Mouse (Mus musculus) large intestine, adult 2 months (tissue): ENCODE data around the gene Nrg4. TPM values are rescaled to one million over a fixed set of nuclear protein-coding genes. Genes with fewer than 3 reads are reported as not detected.
"Not testable (repeated sequence)": the region's sequence is repeated elsewhere in the genome, so short reads cannot be mapped to it uniquely, and the experiment has no call there.

Experiments
- DNase-seq: peaks from one replicate; pipeline ENCODE4 v3.0.0-alpha.2; 2012; ENCODE audit warnings: low read depth, low spot score
- WGBS: fragments of 180-500 bp; shearing (Covaris S2); methylation state at CpG from one replicate; pipeline ENCODE4 v1.1.7; 2018; 5-methylcytosine and 5-hydroxymethylcytosine counted together
- polyA plus RNA-seq: library from polyadenylated mRNA; depleted of rRNA; stranded (reverse); fragments of >200 nt; gene quantifications from 2 replicates; pipeline ENCODE4 v1.2.3, GENCODE M21; 2012

The Nrg4 gene
- polyA plus RNA-seq, 1 experiment = 1.7 TPM

- DNase-seq = no peak
- 81% methylated on average over 6 of the region's 6 CpGs for WGBS
These were observed 66.9 kb downstream of the Nrg4 start for GRCm38 (mm10) chr9:55259741-55260140.

GRCm38 (mm10) chr9:55257105-55257504 is 69.5 kb downstream of the Nrg4 start:
- DNase-seq = no peak
- WGBS = 89% methylated on average over 2 of the region's 2 CpGs

GRCm38 (mm10) chr9:55255604-55256003 is 71.0 kb downstream of the Nrg4 start:
- WGBS = 59% methylated on average over 4 of the region's 4 CpGs
- DNase-seq = no peak

GRCm38 (mm10) chr9:55255056-55255455 is 71.6 kb downstream of the Nrg4 start:
- WGBS = 89% methylated on average over 5 of the region's 5 CpGs
- DNase-seq = no peak

- no peak for DNase-seq
- WGBS = 41% methylated on average over 1 of the region's 1 CpGs
These were observed 72.8 kb downstream of the Nrg4 start for GRCm38 (mm10) chr9:55253849-55254248.

- WGBS = 68% methylated on average over 2 of the region's 2 CpGs
- DNase-seq = not testable (repeated sequence)
These were observed 74.5 kb downstream of the Nrg4 start for GRCm38 (mm10) chr9:55252097-55252496.

- 27% methylated on average over 6 of the region's 6 CpGs for WGBS
- DNase-seq = peak; percentile 54
These were observed 75.9 kb downstream of the Nrg4 start for GRCm38 (mm10) chr9:55250595-55251247.

GRCm38 (mm10) chr9:55248465-55248864 is 78.2 kb downstream of the Nrg4 start:
- no peak for DNase-seq
- 86% methylated on average over 4 of the region's 4 CpGs for WGBS

GRCm38 (mm10) chr9:55246918-55247317 is 79.7 kb downstream of the Nrg4 start:
- WGBS = 94% methylated on average over 4 of the region's 4 CpGs
- DNase-seq = no peak

- WGBS = 70% methylated on average over 8 of the region's 8 CpGs
- no peak for DNase-seq
These were observed 80.2 kb downstream of the Nrg4 start for GRCm38 (mm10) chr9:55246440-55246839.

GRCm38 (mm10) chr9:55245057-55245750 is 81.4 kb downstream of the Nrg4 start:
- DNase-seq = not testable (repeated sequence)

GRCm38 (mm10) chr9:55244079-55244478 is 82.6 kb downstream of the Nrg4 start:
- WGBS = 56% methylated on average over 3 of the region's 3 CpGs
- no peak for DNase-seq

More at GRCm38 (mm10) chr9:55245057-55245750, 81.4 kb downstream of the Nrg4 start:
- WGBS = 76% methylated on average over 1 of the region's 1 CpGs

GRCm38 (mm10) chr9:55243280-55243679 is 83.4 kb downstream of the Nrg4 start:
- DNase-seq = no peak
- 76% methylated on average over 3 of the region's 3 CpGs for WGBS

GRCm38 (mm10) chr9:55241863-55242685 is 84.6 kb downstream of the Nrg4 start:
- WGBS = 43% methylated on average over 24 of the region's 24 CpGs

GRCm38 (mm10) chr9:55240852-55241251 is 85.8 kb downstream of the Nrg4 start:
- 83% methylated on average over 5 of the region's 5 CpGs for WGBS
- DNase-seq = no peak

More at GRCm38 (mm10) chr9:55241863-55242685, 84.6 kb downstream of the Nrg4 start:
- DNase-seq = no peak

- 48% methylated on average over 13 of the region's 13 CpGs for WGBS
- DNase-seq = no peak
These were observed 90.1 kb downstream of the Nrg4 start for GRCm38 (mm10) chr9:55236235-55237165.

- not testable (repeated sequence) for DNase-seq
- WGBS = 38% methylated on average over 11 of the region's 11 CpGs
These were observed 93.6 kb downstream of the Nrg4 start for GRCm38 (mm10) chr9:55233076-55233475.

GRCm38 (mm10) chr9:55232586-55232985 is 94.1 kb downstream of the Nrg4 start:
- WGBS = 69% methylated on average over 7 of the region's 7 CpGs
- no peak for DNase-seq

GRCm38 (mm10) chr9:55232110-55232509 is 94.5 kb downstream of the Nrg4 start:
- DNase-seq = no peak
- 84% methylated on average over 5 of the region's 5 CpGs for WGBS
